Mouse (Mus musculus) erythroblast, adult 5-6 weeks (primary cell): Measurements from ENCODE around the gene Cdc26. TPM values are rescaled to one million over a fixed set of nuclear protein-coding genes. Genes with fewer than 3 reads are reported as not detected.

Experiments
- total RNA-seq, 2 experiments: library from RNA; stranded (forward) in 1 of 2; stranded (reverse) in 1 of 2; fragments of 150-400 nt in 1 of 2; fragments of 200-764, 138-1000 nt in 1 of 2; gene quantifications; 2 replicates each; pipeline versions ENCODE4 v1.2.3 to v1.2.4; 2015 to 2017; ENCODE audit warnings: low replicate concordance in 2 of 2

The Cdc26 gene
- total RNA-seq, 2 experiments from 2014 or later, result 33.0 to 33.4 TPM

Other genes starting within 250 kb of the Cdc26 start
- not detected in 2 replicates for gene Zfp37, start 177.6 kb downstream of the Cdc26 start, total RNA-seq (2015; ENCODE audit: low replicate concordance)
- gene Zfp37, start 177.6 kb downstream of the Cdc26 start, total RNA-seq (2017; ENCODE audit: low replicate concordance), result not detected in 2 replicates
- gene Slc31a2, start 146.1 kb downstream of the Cdc26 start, total RNA-seq (2015; ENCODE audit: low replicate concordance), result 15.0 and 24.4 TPM in 2 replicates
- 8.8 and 13.6 TPM in 2 replicates for gene Slc31a2, start 146.1 kb downstream of the Cdc26 start, total RNA-seq (2017; ENCODE audit: low replicate concordance)
- 15.0 and 25.9 TPM in 2 replicates for gene Fkbp15, start 48.1 kb downstream of the Cdc26 start, total RNA-seq (2015; ENCODE audit: low replicate concordance)
- 29.0 and 31.6 TPM in 2 replicates for gene Fkbp15, start 48.1 kb downstream of the Cdc26 start, total RNA-seq (2017; ENCODE audit: low replicate concordance)
- 2.7 and 5.2 TPM in 2 replicates for gene Slc31a1, start 47.9 kb downstream of the Cdc26 start, total RNA-seq (2015; ENCODE audit: low replicate concordance)
- gene Slc31a1, start 47.9 kb downstream of the Cdc26 start, total RNA-seq (2017; ENCODE audit: low replicate concordance), result 3.7 and 5.4 TPM in 2 replicates
- 1.3 and 2.7 TPM in 2 replicates for gene Prpf4, start 155 bp upstream of the Cdc26 start, total RNA-seq (2015; ENCODE audit: low replicate concordance)
- gene Prpf4, start 155 bp upstream of the Cdc26 start, total RNA-seq (2017; ENCODE audit: low replicate concordance), result 7.0 and 12.5 TPM in 2 replicates
- gene Rnf183, start 26.6 kb upstream of the Cdc26 start, total RNA-seq (2015; ENCODE audit: low replicate concordance), result not detected in 2 replicates
- gene Rnf183, start 26.6 kb upstream of the Cdc26 start, total RNA-seq (2017; ENCODE audit: low replicate concordance), result not detected in 2 replicates
- gene Wdr31, start 62.3 kb upstream of the Cdc26 start, total RNA-seq (2015; ENCODE audit: low replicate concordance), result 0.63 TPM in 1 of 2 replicates, not detected in the other
- 0.42 TPM in 1 of 2 replicates, not detected in the other for gene Wdr31, start 62.3 kb upstream of the Cdc26 start, total RNA-seq (2017; ENCODE audit: low replicate concordance)
- gene Bspry, start 71.4 kb upstream of the Cdc26 start, total RNA-seq (2015; ENCODE audit: low replicate concordance), result not detected in 2 replicates
- gene Bspry, start 71.4 kb upstream of the Cdc26 start, total RNA-seq (2017; ENCODE audit: low replicate concordance), result not detected in 2 replicates
- not detected in 2 replicates for gene Hdhd3, start 94.8 kb upstream of the Cdc26 start, total RNA-seq (2015; ENCODE audit: low replicate concordance)
- 1.0 TPM in 1 of 2 replicates, not detected in the other for gene Hdhd3, start 94.8 kb upstream of the Cdc26 start, total RNA-seq (2017; ENCODE audit: low replicate concordance)
- 105 and 125 TPM in 2 replicates for gene Alad, start 111.3 kb upstream of the Cdc26 start, total RNA-seq (2015; ENCODE audit: low replicate concordance)
- 81.9 and 128 TPM in 2 replicates for gene Alad, start 111.3 kb upstream of the Cdc26 start, total RNA-seq (2017; ENCODE audit: low replicate concordance)
- gene Pole3, start 116.4 kb upstream of the Cdc26 start, total RNA-seq (2015; ENCODE audit: low replicate concordance), result 21.3 and 30.7 TPM in 2 replicates
- 14.1 and 17.3 TPM in 2 replicates for gene Pole3, start 116.4 kb upstream of the Cdc26 start, total RNA-seq (2017; ENCODE audit: low replicate concordance)
- gene 4933430I17Rik, start 116.7 kb upstream of the Cdc26 start, total RNA-seq (2015; ENCODE audit: low replicate concordance), result not detected in 2 replicates
- not detected in 2 replicates for gene 4933430I17Rik, start 116.7 kb upstream of the Cdc26 start, total RNA-seq (2017; ENCODE audit: low replicate concordance)
- gene Rgs3, start 151.2 kb upstream of the Cdc26 start, total RNA-seq (2015; ENCODE audit: low replicate concordance), result 13.4 and 18.8 TPM in 2 replicates
- 2.5 and 4.5 TPM in 2 replicates for gene Rgs3, start 151.2 kb upstream of the Cdc26 start, total RNA-seq (2017; ENCODE audit: low replicate concordance)